Mouse (Mus musculus) liver, adult (tissue): ENCODE results near the gene Gm49393.
"Not testable (repeated sequence)": the region's sequence is repeated elsewhere in the genome, so short reads cannot be mapped to it uniquely, and the experiment has no call there.

ENCODE experiments used
- GATA4 ChIP-seq: IDR thresholded peaks from 2 replicates; pipeline ENCODE4 v1.6.1; 2014; ENCODE audit warnings: mild to moderate bottlenecking, low read length; ENCODE audit not compliant: insufficient replicate concordance

Gm49393 gene

DNA sequence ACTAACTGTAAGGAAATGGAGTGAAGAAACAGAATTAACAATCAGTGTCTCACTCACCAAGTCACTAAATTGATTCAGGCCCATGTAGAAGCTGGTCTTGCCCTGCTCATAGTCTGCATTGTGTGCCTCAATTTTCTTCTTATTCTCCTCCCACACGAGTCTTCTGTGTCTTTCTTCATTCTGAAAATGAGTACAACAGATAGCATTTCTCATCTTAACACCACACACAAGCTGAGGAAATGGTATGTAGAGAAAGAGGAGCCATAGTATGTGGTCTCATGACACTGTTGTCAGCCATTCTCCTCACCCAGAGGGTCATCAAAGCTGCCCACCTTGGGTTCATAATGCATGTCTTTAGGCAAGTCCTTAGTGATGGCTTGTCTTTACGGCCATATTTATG lies at the start of gene Gm49393:
Gene Gm49393 (minus strand): TSS at position 101 of the 400 bp plus-strand sequence.
- TF ChIP-seq GATA4 = not testable (repeated sequence)

GRCm38 (mm10) chr13:60961706-60962105 lies 26.3 kb upstream of the Gm49393 start:
- no peak for TF ChIP-seq GATA4

DNA sequence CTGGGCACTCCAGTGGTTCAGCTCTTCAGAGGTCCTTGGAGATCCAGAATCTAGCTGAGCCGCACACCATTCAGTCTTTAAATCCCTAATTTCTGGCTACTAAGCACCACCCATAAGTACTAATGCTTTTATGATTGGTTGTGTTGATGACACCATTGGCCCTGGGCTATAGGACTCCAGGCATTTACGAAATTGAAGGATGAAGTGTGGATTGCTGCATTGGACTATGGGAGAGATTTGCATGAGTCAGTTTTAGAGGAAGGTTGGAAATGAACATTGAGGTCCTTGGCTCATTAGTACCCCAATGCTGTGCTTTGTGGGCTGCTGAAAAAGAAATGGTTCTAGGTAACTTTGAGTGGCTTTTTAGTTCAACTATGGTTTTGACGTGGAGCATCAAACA lies 6.5 kb upstream of the Gm49393 start, which contains the start of gene Tpbpa:
Gene Tpbpa (minus strand): TSS at position 101 of the 400 bp plus-strand sequence.
- TF ChIP-seq GATA4 = not testable (repeated sequence)

DNA sequence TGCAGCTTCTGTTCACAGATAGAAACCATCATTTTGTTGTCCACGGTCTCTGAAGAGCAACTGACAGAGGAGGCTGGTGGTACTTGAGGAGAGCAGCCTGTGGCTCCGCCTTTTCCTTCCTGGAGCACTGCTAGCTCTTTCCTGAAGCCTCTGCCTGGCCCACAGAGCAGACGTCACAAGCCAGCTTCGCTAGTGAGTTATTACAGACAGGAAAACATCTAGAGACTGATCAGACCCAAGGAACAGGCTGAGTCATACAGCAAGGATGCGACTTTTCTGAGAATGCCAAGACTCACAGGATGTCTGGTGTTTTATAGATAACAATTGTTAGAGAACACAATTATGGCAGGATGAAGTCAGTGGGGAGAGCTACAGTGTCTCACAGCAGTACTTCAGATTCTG lies 1.1 kb upstream of the Gm49393 start, which contains the start of the genes Gm49391 and Ctla2a:
Gene Gm49391 (minus strand): TSS at position 72 of the 402 bp plus-strand sequence.
Gene Ctla2a (minus strand): TSS at position 126 of the 402 bp plus-strand sequence.
- TF ChIP-seq GATA4 = peak; percentile 85; the same call in 1 of the 2 replicates

GRCm38 (mm10) chr13:60904780-60905179 lies 30.6 kb downstream of the Gm49393 start, which contains the start of gene Tpbpb:
Tpbpb (minus strand) TSS chr13:60904880.
- not testable (repeated sequence) for TF ChIP-seq GATA4

- peak; percentile 36; the same call in 1 of the 2 replicates for TF ChIP-seq GATA4
These were observed 38.1 kb downstream of the Gm49393 start, which contains the start of gene Ctla2b for GRCm38 (mm10) chr13:60897328-60897727. Ctla2b (minus strand) TSS chr13:60897447.

- not testable (repeated sequence) for TF ChIP-seq GATA4
These were observed 38.6 kb downstream of the Gm49393 start, which contains the start of gene Gm49392 for GRCm38 (mm10) chr13:60896794-60897193. Gm49392 (minus strand) TSS chr13:60896894.

DNA sequence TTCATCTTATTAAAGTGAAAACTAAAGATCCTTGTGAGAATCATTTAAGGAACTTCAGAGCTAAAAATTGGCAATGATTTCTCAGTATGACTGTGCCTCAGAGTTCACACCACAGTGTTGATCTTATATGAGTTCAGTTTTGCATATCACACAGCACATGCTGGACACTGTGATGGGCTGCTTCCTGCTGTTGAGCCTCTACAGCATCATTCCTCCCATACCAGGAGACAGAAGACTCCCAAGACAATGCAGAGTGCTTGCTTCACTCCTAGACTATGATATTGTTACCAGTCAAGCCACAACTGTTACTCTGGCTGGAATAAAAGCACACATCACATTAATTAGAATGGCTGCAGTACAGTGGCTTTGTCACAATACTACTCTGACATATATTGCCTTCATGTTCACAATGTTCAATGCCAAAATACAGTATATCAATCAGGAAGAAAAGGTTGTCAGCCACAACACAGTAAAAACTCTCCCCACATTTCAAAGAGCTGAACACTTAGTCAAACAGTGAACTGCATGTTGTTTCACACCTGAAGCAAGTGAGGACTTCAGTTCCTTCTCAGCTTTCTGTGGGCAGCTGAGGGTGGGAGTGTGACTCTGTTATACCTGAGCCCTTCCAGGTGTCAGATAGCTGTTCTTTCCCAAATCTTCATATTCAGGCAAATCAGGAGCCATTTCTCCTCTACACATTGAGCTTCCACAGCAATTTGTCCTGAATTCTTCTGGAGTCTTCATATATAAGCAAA lies 39.8 kb downstream of the Gm49393 start:
- no peak for TF ChIP-seq GATA4

- TF ChIP-seq GATA4 = no peak
These were observed 43.1 kb downstream of the Gm49393 start for GRCm38 (mm10) chr13:60892301-60892700.

DNA sequence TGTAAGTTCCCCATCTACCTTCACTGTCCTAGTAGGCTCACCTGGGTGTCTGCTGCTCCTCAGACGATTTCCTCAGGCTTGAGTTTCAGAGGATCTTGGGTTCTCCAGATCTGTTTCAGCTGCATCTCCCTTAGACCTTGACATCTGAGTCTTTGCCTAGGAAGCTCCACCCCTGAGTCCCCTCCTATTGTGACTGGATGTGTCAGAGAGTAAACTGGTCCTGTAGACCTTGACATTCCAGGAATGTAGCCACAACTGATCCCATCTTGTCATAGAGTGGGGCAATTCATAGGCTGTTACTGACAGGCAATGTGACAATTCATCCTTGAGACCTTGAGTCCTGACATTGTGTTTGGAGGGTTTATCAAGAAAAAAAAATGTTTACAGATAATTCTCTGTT lies 71.1 kb downstream of the Gm49393 start, which contains the start of gene 4930486L24Rik:
Gene 4930486L24Rik (minus strand): TSS at position 195 of the 400 bp plus-strand sequence.
- no peak for TF ChIP-seq GATA4

GRCm38 (mm10) chr13:60848241-60849120 lies 86.9 kb downstream of the Gm49393 start:
- no peak for TF ChIP-seq GATA4

DNA sequence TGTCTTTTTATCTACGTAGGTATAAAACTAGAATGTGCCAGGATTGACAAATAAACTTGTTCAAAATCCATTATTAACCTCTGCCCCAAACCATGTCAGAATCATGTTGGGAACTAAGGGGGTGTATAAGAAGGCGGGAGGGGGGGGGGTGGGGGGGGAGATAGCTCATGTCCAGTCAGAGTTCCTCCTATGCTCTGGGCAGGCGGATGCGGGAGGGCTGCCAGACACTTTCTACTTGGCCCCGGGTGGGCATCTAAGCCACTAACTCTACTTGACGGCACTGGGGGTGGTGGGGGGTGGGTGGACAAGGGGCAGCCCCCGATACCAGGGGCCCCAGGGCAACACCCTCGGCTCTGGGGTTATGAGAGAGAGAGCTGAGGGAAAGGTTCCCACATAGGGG lies 92.2 kb downstream of the Gm49393 start:
- TF ChIP-seq GATA4 = no peak

DNA sequence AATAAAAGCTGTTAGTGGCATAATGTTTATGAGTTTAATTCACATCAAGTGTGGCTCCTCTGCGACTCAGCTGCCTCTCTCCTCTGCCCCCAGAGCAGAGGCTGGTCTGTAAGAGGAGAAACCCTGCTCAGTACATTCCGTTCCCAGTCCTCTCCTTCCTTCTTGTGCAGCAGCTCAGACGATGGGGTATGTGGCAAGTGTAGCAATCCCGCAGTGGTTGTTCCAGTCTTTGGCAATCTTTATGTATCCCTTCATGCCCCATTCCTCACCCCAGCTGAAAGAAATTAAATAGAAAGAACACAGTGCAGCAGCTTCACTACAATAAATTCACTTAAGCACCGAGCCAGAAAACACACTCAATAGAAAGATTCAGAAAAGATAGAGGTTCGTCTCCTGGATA lies 92.7 kb downstream of the Gm49393 start:
- no peak for TF ChIP-seq GATA4

DNA sequence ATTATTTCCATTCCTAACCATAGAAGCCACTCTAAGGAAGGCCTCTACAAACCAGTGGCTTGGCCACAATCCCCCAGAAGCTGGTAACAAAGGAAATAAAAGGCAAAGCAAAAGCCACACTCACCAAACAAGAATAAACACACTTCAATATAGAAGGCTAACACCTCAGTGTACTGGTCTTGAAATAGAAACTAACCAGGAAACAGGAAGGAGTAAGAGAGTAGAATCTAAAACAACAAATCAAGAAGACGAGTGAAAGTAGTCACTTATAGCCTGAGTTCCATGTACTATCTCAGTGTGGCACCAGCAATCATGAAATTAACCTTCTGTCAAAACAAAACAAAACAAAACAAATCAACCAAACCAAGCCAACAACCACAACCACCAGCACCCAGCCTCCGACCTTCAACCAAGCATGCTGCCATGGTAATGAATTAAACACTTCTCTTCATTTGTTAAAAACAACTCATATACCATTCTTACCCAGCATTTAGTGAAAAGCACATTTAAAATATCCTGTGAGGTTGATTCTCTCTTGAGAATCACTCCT lies 96.0 kb downstream of the Gm49393 start:
- TF ChIP-seq GATA4 = no peak

DNA sequence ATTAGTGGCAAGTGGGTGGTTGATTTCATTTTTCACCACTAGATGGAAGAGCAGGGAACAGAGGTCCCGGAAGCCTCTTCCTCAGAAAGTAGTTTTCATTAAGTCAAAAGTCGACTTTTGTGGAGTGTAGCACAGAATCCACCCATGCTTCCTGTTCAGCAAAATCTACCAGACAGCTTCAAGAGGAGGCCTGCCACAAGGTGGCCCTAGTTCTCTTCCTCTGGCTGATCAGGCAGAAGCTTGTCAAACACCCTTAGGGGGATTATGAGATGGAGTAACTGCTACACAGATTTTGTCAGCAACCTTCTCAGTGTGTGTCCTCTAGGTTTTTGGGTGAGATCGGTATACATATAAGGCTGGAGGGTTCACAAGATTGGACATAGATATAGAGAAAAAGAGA lies 109.3 kb downstream of the Gm49393 start:
- TF ChIP-seq GATA4 = no peak
